Mouse (Mus musculus) ES-Bruce4 (cell line): ENCODE results near the gene St6galnac6. TPM values are rescaled to one million over a fixed set of nuclear protein-coding genes. Genes with fewer than 3 reads are reported as not detected.

ENCODE experiments used
- H3K27ac ChIP-seq: 2 replicates; pipeline ENCODE4 v1.5.1; 2012; ENCODE audit warnings: low read length, inconsistent platforms; ENCODE audit not compliant: insufficient read depth
- H3K27me3 ChIP-seq: 2 replicates; pipeline ENCODE4 v1.6.1; 2012; ENCODE audit warnings: mild to moderate bottlenecking, low read length, inconsistent platforms; ENCODE audit not compliant: control insufficient read depth, poor library complexity, insufficient read depth, severe bottlenecking
- H3K36me3 ChIP-seq: 2 replicates; pipeline ENCODE4 v1.6.1; 2012; ENCODE audit warnings: inconsistent platforms, mild to moderate bottlenecking, low read length, moderate library complexity; ENCODE audit not compliant: control insufficient read depth, poor library complexity, insufficient read depth, severe bottlenecking
- H3K4me1 ChIP-seq: one replicate; pipeline ENCODE4 v1.8.1; 2011; ENCODE audit warnings: low read length; ENCODE audit not compliant: control insufficient read depth, insufficient read depth
- H3K4me3 ChIP-seq: 2 replicates; pipeline ENCODE4 v1.5.1; 2011; ENCODE audit warnings: low read depth, mild to moderate bottlenecking, low read length
- H3K9ac ChIP-seq: 2 replicates; pipeline ENCODE4 v1.6.1; 2012; ENCODE audit warnings: low read depth, mild to moderate bottlenecking, inconsistent platforms; ENCODE audit not compliant: poor library complexity, severe bottlenecking
- H3K9me3 ChIP-seq: replicated peaks from 2 replicates; pipeline ENCODE4 v1.6.1; 2012; ENCODE audit warnings: mild to moderate bottlenecking, low read length, inconsistent platforms; ENCODE audit not compliant: control insufficient read depth, poor library complexity, insufficient read depth, severe bottlenecking
- CTCF ChIP-seq: IDR thresholded peaks from one replicate; pipeline ENCODE4 v1.8.1; 2011; ENCODE audit warnings: low read depth, low read length
- EP300 ChIP-seq: IDR thresholded peaks from 2 replicates; pipeline ENCODE4 v1.6.1; 2011; ENCODE audit warnings: low read depth, low read length; ENCODE audit not compliant: insufficient read depth
- POLR2A ChIP-seq: IDR thresholded peaks from one replicate; pipeline ENCODE4 v1.8.1; 2011; ENCODE audit warnings: low read length; ENCODE audit not compliant: insufficient read depth
- polyA plus RNA-seq: library from polyadenylated mRNA; stranded (reverse); fragments of >200 nt; gene quantifications from 2 replicates; pipeline ENCODE4 v1.2.4, GENCODE M21; 2011; ENCODE audit warnings: low read depth; ENCODE audit not compliant: missing spikeins, insufficient read depth, insufficient read length

St6galnac6 gene
- polyA plus RNA-seq, 1 experiment, result 22.5 TPM

DNA sequence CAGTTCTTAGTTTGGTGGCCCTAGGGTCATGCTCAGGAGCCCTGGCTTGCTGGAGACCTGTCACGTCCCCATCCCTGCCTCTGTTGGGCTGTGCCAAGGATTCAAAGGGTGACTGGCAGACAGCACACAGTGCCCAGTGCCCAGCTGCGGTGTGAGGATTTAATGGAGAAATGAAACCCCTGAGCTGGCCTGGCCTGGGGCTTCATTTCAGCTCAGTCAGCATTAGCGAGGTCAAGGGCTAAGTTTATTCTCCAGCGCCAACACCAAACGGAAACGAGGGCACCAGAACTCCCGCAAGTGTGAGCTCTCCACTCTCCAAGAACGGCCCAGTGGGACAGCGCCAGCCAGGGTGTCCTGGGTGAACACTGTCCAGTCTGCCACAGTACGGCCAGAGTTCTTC is 9.3 kb upstream of the St6galnac6 start:
- Histone ChIP-seq H3K27ac (no peak overlapping the region), H3K9me3 (no peaks in the 10 kb centered on the region), H3K36me3 (no peaks in the 10 kb centered on the region), H3K27me3 (no peaks in the 10 kb centered on the region), H3K9ac (no peak overlapping the region), H3K4me3 (no peak overlapping the region), H3K4me1 (peaks cover 2% of the 10 kb centered on the region)
- TF ChIP-seq POLR2A, result no peak
- no peak for TF ChIP-seq CTCF
- no peak for TF ChIP-seq EP300

DNA sequence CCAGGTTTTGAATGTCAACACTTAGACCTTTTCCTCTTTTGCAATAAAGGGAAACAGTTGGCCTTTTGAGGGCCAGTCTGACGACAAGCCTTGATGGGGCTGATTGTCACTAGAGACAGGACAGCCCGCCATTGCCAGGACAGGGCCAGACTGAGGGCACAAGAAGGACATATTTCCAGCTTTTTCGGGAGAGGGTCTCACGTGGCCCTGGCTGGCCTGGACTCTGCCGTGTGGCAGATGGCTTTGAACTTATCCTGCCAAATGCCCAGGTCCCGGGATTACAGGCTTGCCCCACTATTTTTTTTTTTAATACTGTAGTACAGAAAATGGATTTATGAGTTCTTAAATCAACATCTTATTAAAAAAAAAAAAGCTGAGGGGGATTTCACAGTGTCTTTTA is 8.3 kb upstream of the St6galnac6 start:
- no peaks in the 10 kb centered on the region for H3K9me3 ChIP-seq
- no peaks in the 10 kb centered on the region for H3K27me3 ChIP-seq
- TF ChIP-seq EP300 (no peak), CTCF (no peak), POLR2A (no peak)
- H3K27ac ChIP-seq, result no peak overlapping the region
- H3K4me3 ChIP-seq, result no peak overlapping the region
- no peaks in the 10 kb centered on the region for H3K36me3 ChIP-seq
- no peak overlapping the region for H3K9ac ChIP-seq
- H3K4me1 ChIP-seq, result peaks cover 1% of the 10 kb centered on the region

DNA sequence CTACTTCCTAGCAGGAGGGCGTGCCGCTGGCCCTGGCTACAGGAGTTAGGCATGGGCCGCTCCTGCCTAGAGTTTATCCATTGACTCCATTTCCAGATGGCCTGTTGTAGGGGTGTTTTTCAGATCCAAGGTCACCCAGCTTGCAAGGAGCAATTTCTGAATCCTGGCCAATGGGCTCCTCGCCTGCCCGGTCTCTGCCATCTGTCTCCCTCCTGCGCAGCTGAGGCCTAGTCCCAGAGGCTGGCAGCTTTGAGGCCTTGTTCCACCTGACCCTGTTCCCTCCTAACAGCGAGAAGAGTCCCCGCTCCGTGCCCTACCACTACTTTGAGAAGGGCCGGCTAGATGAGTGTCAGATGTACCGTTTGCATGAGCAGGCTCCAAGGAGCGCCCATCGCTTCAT is 2.8 kb upstream of the St6galnac6 start:
- H3K4me1 ChIP-seq, result peaks cover 2% of the 10 kb centered on the region
- H3K4me3 ChIP-seq, result no peak overlapping the region
- H3K27ac ChIP-seq, result no peak overlapping the region

DNA sequence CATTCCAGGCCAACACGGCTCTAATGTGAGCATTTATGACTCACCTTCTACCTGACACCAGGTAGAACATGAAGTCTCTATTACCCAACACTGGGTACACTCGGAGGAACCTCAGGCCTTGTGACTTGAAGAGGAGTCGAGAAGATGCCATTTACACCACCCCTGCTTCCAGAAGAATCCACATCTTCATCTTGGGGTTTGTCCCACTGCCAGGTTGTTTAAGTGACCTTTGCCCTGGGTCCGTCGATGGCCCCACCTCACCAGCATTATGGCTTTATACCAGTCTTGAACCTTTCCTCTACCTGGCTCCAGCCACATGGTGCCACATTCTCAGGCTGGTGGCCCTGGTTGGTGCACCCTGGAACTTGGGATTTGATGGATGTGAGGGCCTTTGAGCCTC is 2.3 kb upstream of the St6galnac6 start:
- Histone ChIP-seq H3K4me1 (peaks cover 2% of the 10 kb centered on the region), H3K9me3 (no peaks in the 10 kb centered on the region), H3K27me3 (no peaks in the 10 kb centered on the region), H3K36me3 (no peaks in the 10 kb centered on the region), H3K27ac (no peak overlapping the region), H3K9ac (no peak overlapping the region), H3K4me3 (no peak overlapping the region)
- no peak for TF ChIP-seq CTCF
- TF ChIP-seq EP300, result no peak
- no peak for TF ChIP-seq POLR2A

More for the DNA sequence above, 2.8 kb upstream of the St6galnac6 start:
- Histone ChIP-seq H3K36me3 (no peaks in the 10 kb centered on the region), H3K27me3 (no peaks in the 10 kb centered on the region), H3K9ac (no peak overlapping the region), H3K9me3 (no peaks in the 10 kb centered on the region)
- TF ChIP-seq EP300 (no peak), POLR2A (no peak), CTCF (no peak)

- TF ChIP-seq CTCF, result no peak
- no peak for TF ChIP-seq POLR2A
- no peak for TF ChIP-seq EP300
- H3K9me3 ChIP-seq, result no peaks in the 10 kb centered on the region
- peaks cover 2% of the 10 kb centered on the region for H3K4me1 ChIP-seq
- H3K27ac ChIP-seq, result no peak overlapping the region
- no peaks in the 10 kb centered on the region for H3K36me3 ChIP-seq
- no peak overlapping the region for H3K4me3 ChIP-seq
- no peak overlapping the region for H3K9ac ChIP-seq
- H3K27me3 ChIP-seq, result no peaks in the 10 kb centered on the region
These were observed 1.8 kb upstream of the St6galnac6 start for GRCm38 (mm10) chr2:32597699-32598098.

GRCm38 (mm10) chr2:32598506-32598905 is 1.0 kb upstream of the St6galnac6 start:
- no peak overlapping the region for H3K4me3 ChIP-seq
- H3K9ac ChIP-seq, result no peak overlapping the region
- peaks cover 2% of the 10 kb centered on the region for H3K4me1 ChIP-seq
- H3K27ac ChIP-seq, result no peak overlapping the region
- no peaks in the 10 kb centered on the region for H3K27me3 ChIP-seq
- TF ChIP-seq POLR2A (no peak), CTCF (no peak), EP300 (no peak)
- no peaks in the 10 kb centered on the region for H3K36me3 ChIP-seq
- H3K9me3 ChIP-seq, result no peaks in the 10 kb centered on the region
